Mouse (Mus musculus): ENCODE measurements at regions not wholly inside any gene's neighbourhood (a gene's known extent, or its start where the extent isn't known, plus 50 kb on each side); places are given as distances from the start of the nearest gene placed in this dataset.

- DNase-seq (ENCODE audit: low read depth, low spot score) = no peak
Measured at GRCm38 (mm10) chr4:56178844-56179481, 560.9 kb upstream of the Gm26657 start.

- DNase-seq (ENCODE audit: low read depth, low spot score) = no peak
Measured at GRCm38 (mm10) chr4:56161257-56161594, 578.6 kb upstream of the Gm26657 start.

GRCm38 (mm10) chr4:56160551-56161256 is 579.2 kb upstream of the Gm26657 start:
- no peak for DNase-seq (ENCODE audit: low read depth, low spot score)

- DNase-seq (ENCODE audit: low read depth, low spot score) = no peak
Measured at GRCm38 (mm10) chr4:56157521-56158065, 582.3 kb upstream of the Gm26657 start.

GRCm38 (mm10) chr4:56150716-56151115 is 589.2 kb upstream of the Gm26657 start:
- peak; percentile 57 for DNase-seq (ENCODE audit: low read depth, low spot score)

GRCm38 (mm10) chr4:56143827-56144226 is 596.0 kb upstream of the Gm26657 start:
- no peak for DNase-seq (ENCODE audit: low read depth, low spot score)

- no peak for DNase-seq (ENCODE audit: low read depth, low spot score)
Measured at GRCm38 (mm10) chr4:56136837-56137236, 603.0 kb upstream of the Gm26657 start.

GRCm38 (mm10) chr4:56134350-56134749 is 602.1 kb upstream of the Klf4 start:
- no peak for DNase-seq (ENCODE audit: low read depth, low spot score)

- no peak for DNase-seq (ENCODE audit: low read depth, low spot score)
Measured at GRCm38 (mm10) chr4:56127730-56128482, 595.6 kb upstream of the Klf4 start.

- no peak for DNase-seq (ENCODE audit: low read depth, low spot score)
Measured at GRCm38 (mm10) chr4:56124515-56124914, 592.2 kb upstream of the Klf4 start.

- no peak for DNase-seq (ENCODE audit: low read depth, low spot score)
Measured at GRCm38 (mm10) chr4:56122198-56122597, 589.9 kb upstream of the Klf4 start.

- no peak for DNase-seq (ENCODE audit: low read depth, low spot score)
Measured at GRCm38 (mm10) chr4:56121664-56122063, 589.4 kb upstream of the Klf4 start.

GRCm38 (mm10) chr4:56120357-56120756 is 588.1 kb upstream of the Klf4 start:
- no peak for DNase-seq (ENCODE audit: low read depth, low spot score)

- DNase-seq (ENCODE audit: low read depth, low spot score) = peak; percentile 96
Measured at GRCm38 (mm10) chr4:56113701-56114196, 581.5 kb upstream of the Klf4 start.

- peak; percentile 59 for DNase-seq (ENCODE audit: low read depth, low spot score)
Measured at GRCm38 (mm10) chr4:56112931-56113700, 580.9 kb upstream of the Klf4 start.

- no peak for DNase-seq (ENCODE audit: low read depth, low spot score)
Measured at GRCm38 (mm10) chr4:56106962-56107361, 574.7 kb upstream of the Klf4 start.

- no peak for DNase-seq (ENCODE audit: low read depth, low spot score)
Measured at GRCm38 (mm10) chr4:56102314-56102713, 570.0 kb upstream of the Klf4 start.

- peak; percentile 77 for DNase-seq (ENCODE audit: low read depth, low spot score)
Measured at GRCm38 (mm10) chr4:56090796-56091195, 558.5 kb upstream of the Klf4 start.

GRCm38 (mm10) chr4:56088701-56089100 is 556.4 kb upstream of the Klf4 start:
- no peak for DNase-seq (ENCODE audit: low read depth, low spot score)

GRCm38 (mm10) chr4:56086306-56086705 is 554.0 kb upstream of the Klf4 start:
- no peak for DNase-seq (ENCODE audit: low read depth, low spot score)

- DNase-seq (ENCODE audit: low read depth, low spot score) = no peak
Measured at GRCm38 (mm10) chr4:56084205-56084604, 551.9 kb upstream of the Klf4 start.
